Mouse (Mus musculus) MEL (cell line): ENCODE results near the gene Slc5a4b. TPM values are rescaled to one million over a fixed set of nuclear protein-coding genes. Genes with fewer than 3 reads are reported as not detected.

ENCODE experiments used
- polyA plus RNA-seq, 2 experiments: library from polyadenylated mRNA; stranded (reverse) in 1 of 2; unstranded in 1 of 2; fragments of >175 nt in 1 of 2; fragments of >200 nt in 1 of 2; gene quantifications; 2 replicates each; pipeline versions ENCODE4 v1.2.1 to v1.2.4; 2012; ENCODE audit warnings: low replicate concordance in 2 of 2, low read depth in 1 of 2; ENCODE audit not compliant: insufficient read length in 2 of 2, insufficient read depth in 1 of 2, missing spikeins in 1 of 2
- total RNA-seq: library from RNA; depleted of rRNA; stranded (reverse); fragments of 300-350 nt; gene quantifications from 2 replicates; pipeline ENCODE4 v1.2.3, GENCODE M21; 2012; rRNA removed

Slc5a4b gene
- total and polyA plus RNA-seq, 3 experiments = 0.03 TPM; not detected in 2

Other genes starting within 250 kb of the Slc5a4b start
- 0.23 and 0.69 TPM in 2 replicates for gene Derl3, start 217.5 kb downstream of the Slc5a4b start, total RNA-seq
- gene Derl3, start 217.5 kb downstream of the Slc5a4b start, polyA plus RNA-seq = 1 to 10 TPM in 1 of 2 experiments, not detected in 1; 1.5 TPM
- gene Smarcb1, start 189.3 kb downstream of the Slc5a4b start, total RNA-seq = 91.6 and 91.8 TPM in 2 replicates
- 1,000 to 10,000 TPM in 1 of 2 experiments, 100 to 1,000 TPM in 1; 117 to 2,689 TPM for gene Smarcb1, start 189.3 kb downstream of the Slc5a4b start, polyA plus RNA-seq
- 143 and 158 TPM in 2 replicates for gene Chchd10, start 177.8 kb downstream of the Slc5a4b start, total RNA-seq
- 100 to 1,000 TPM in 1 of 2 experiments, not detected in 1; 428 TPM for gene Chchd10, start 177.8 kb downstream of the Slc5a4b start, polyA plus RNA-seq
- 1.3 and 1.5 TPM in 2 replicates for gene Mmp11, start 174.5 kb downstream of the Slc5a4b start, total RNA-seq
- gene Mmp11, start 174.5 kb downstream of the Slc5a4b start, polyA plus RNA-seq = 1 to 10 TPM in 1 of 2 experiments, not detected in 1; 5.9 TPM
- gene Gm867, start 170.3 kb downstream of the Slc5a4b start, total RNA-seq = 0.08 and 0.26 TPM in 2 replicates
- 1 to 10 TPM in 1 of 2 experiments, not detected in 1; 1.6 TPM for gene Gm867, start 170.3 kb downstream of the Slc5a4b start, polyA plus RNA-seq
- 0.27 TPM in 1 of 2 replicates, not detected in the other for gene Vpreb3, start 167.9 kb downstream of the Slc5a4b start, total RNA-seq
- gene Vpreb3, start 167.9 kb downstream of the Slc5a4b start, polyA plus RNA-seq = under 1 TPM in 1 of 2 experiments, not detected in 1; 0.88 TPM
- gene Gm5134, start 156.4 kb downstream of the Slc5a4b start, total RNA-seq = not detected in 2 replicates
- gene Gm5134, start 156.4 kb downstream of the Slc5a4b start, polyA plus RNA-seq = not detected
- 7.9 and 9.0 TPM in 2 replicates for gene Zfp280b, start 78.3 kb downstream of the Slc5a4b start, total RNA-seq
- 10 to 100 TPM in 1 of 2 experiments, not detected in 1; 18.6 TPM for gene Zfp280b, start 78.3 kb downstream of the Slc5a4b start, polyA plus RNA-seq
- not detected in 2 replicates for gene Slc5a4a, start 36.5 kb upstream of the Slc5a4b start, total RNA-seq
- not detected for gene Slc5a4a, start 36.5 kb upstream of the Slc5a4b start, polyA plus RNA-seq
- 6.7 and 6.8 TPM in 2 replicates for gene Prmt2, start 126.9 kb upstream of the Slc5a4b start, total RNA-seq
- gene Prmt2, start 126.9 kb upstream of the Slc5a4b start, polyA plus RNA-seq = 10 to 100 TPM in 1 of 2 experiments, not detected in 1; 12.6 TPM
- not detected in 2 replicates for gene S100b, start 142.9 kb upstream of the Slc5a4b start, total RNA-seq
- not detected for gene S100b, start 142.9 kb upstream of the Slc5a4b start, polyA plus RNA-seq
- gene Dip2a, start 234.3 kb upstream of the Slc5a4b start, total RNA-seq = 2.6 and 2.8 TPM in 2 replicates
- 1 to 10 TPM in 1 of 2 experiments, not detected in 1; 5.7 TPM for gene Dip2a, start 234.3 kb upstream of the Slc5a4b start, polyA plus RNA-seq